Mouse (Mus musculus): ENCODE measurements around the gene Exd2. TPM values are rescaled to one million over a fixed set of nuclear protein-coding genes. Genes with fewer than 3 reads are reported as not detected.

Exd2 gene
- polyA plus RNA-seq, 1 experiment: 24.2 TPM

GRCm38 (mm10) chr12:80495691-80496090 lies 32.8 kb downstream of the Exd2 start:
- TF ChIP-seq CTCF (IDR thresholded peaks at IDR 0.05; ENCODE audit: control insufficient read depth, insufficient read depth, insufficient replicate concordance, low read depth, low read length) (no peak), POLR2A (IDR thresholded peaks at IDR 0.05; ENCODE audit: control insufficient read depth, low read depth, low read length) (no peak)
- Histone ChIP-seq H3K27ac (ENCODE audit: control insufficient read depth, insufficient read depth, low read depth, low read length) (no peak overlapping the region), H3K27me3 (ENCODE audit: control insufficient read depth, insufficient read depth, low read length) (no peaks in the 10 kb centered on the region), H3K36me3 (ENCODE audit: control insufficient read depth, insufficient read depth, low read length) (peaks cover 9% of the 10 kb centered on the region; the same call in 1 of the 2 replicates), H3K4me3 (ENCODE audit: control insufficient read depth, low read depth, low read length) (no peak overlapping the region), H3K4me1 (ENCODE audit: control insufficient read depth, insufficient read depth, low read length) (peaks cover 3% of the 10 kb centered on the region)

- Histone ChIP-seq H3K36me3 (ENCODE audit: control insufficient read depth, insufficient read depth, low read length) (peaks cover 3% of the 10 kb centered on the region; the same call in 1 of the 2 replicates), H3K27me3 (ENCODE audit: control insufficient read depth, insufficient read depth, low read length) (no peaks in the 10 kb centered on the region), H3K4me1 (ENCODE audit: control insufficient read depth, insufficient read depth, low read length) (peaks cover 3% of the 10 kb centered on the region), H3K27ac (ENCODE audit: control insufficient read depth, insufficient read depth, low read depth, low read length) (no peak overlapping the region), H3K4me3 (ENCODE audit: control insufficient read depth, low read depth, low read length) (no peak overlapping the region)
- TF ChIP-seq POLR2A (IDR thresholded peaks at IDR 0.05; ENCODE audit: control insufficient read depth, low read depth, low read length): no peak
- TF ChIP-seq CTCF (IDR thresholded peaks at IDR 0.05; ENCODE audit: control insufficient read depth, insufficient read depth, insufficient replicate concordance, low read depth, low read length): no peak
These were observed 35.5 kb downstream of the Exd2 start for GRCm38 (mm10) chr12:80498356-80498755.

GRCm38 (mm10) chr12:80500506-80500905 lies 37.6 kb downstream of the Exd2 start:
- H3K4me1 ChIP-seq (ENCODE audit: control insufficient read depth, insufficient read depth, low read length): peaks cover 3% of the 10 kb centered on the region
- no peak overlapping the region for H3K4me3 ChIP-seq (ENCODE audit: control insufficient read depth, low read depth, low read length)
- peaks cover 3% of the 10 kb centered on the region; the same call in 1 of the 2 replicates for H3K36me3 ChIP-seq (ENCODE audit: control insufficient read depth, insufficient read depth, low read length)
- no peak for TF ChIP-seq POLR2A (IDR thresholded peaks at IDR 0.05; ENCODE audit: control insufficient read depth, low read depth, low read length)
- TF ChIP-seq CTCF (IDR thresholded peaks at IDR 0.05; ENCODE audit: control insufficient read depth, insufficient read depth, insufficient replicate concordance, low read depth, low read length): no peak
- no peak overlapping the region for H3K27ac ChIP-seq (ENCODE audit: control insufficient read depth, insufficient read depth, low read depth, low read length)
- no peaks in the 10 kb centered on the region for H3K27me3 ChIP-seq (ENCODE audit: control insufficient read depth, insufficient read depth, low read length)

GRCm38 (mm10) chr12:80504718-80505117 lies 41.8 kb downstream of the Exd2 start:
- Histone ChIP-seq H3K27ac (ENCODE audit: control insufficient read depth, insufficient read depth, low read depth, low read length) (no peak overlapping the region), H3K4me3 (ENCODE audit: control insufficient read depth, low read depth, low read length) (no peak overlapping the region), H3K4me1 (ENCODE audit: control insufficient read depth, insufficient read depth, low read length) (no peaks in the 10 kb centered on the region), H3K27me3 (ENCODE audit: control insufficient read depth, insufficient read depth, low read length) (no peaks in the 10 kb centered on the region), H3K36me3 (ENCODE audit: control insufficient read depth, insufficient read depth, low read length) (no peaks in the 10 kb centered on the region)
- TF ChIP-seq CTCF (IDR thresholded peaks at IDR 0.05; ENCODE audit: control insufficient read depth, insufficient read depth, insufficient replicate concordance, low read depth, low read length) (no peak), POLR2A (IDR thresholded peaks at IDR 0.05; ENCODE audit: control insufficient read depth, low read depth, low read length) (no peak)

DNA sequence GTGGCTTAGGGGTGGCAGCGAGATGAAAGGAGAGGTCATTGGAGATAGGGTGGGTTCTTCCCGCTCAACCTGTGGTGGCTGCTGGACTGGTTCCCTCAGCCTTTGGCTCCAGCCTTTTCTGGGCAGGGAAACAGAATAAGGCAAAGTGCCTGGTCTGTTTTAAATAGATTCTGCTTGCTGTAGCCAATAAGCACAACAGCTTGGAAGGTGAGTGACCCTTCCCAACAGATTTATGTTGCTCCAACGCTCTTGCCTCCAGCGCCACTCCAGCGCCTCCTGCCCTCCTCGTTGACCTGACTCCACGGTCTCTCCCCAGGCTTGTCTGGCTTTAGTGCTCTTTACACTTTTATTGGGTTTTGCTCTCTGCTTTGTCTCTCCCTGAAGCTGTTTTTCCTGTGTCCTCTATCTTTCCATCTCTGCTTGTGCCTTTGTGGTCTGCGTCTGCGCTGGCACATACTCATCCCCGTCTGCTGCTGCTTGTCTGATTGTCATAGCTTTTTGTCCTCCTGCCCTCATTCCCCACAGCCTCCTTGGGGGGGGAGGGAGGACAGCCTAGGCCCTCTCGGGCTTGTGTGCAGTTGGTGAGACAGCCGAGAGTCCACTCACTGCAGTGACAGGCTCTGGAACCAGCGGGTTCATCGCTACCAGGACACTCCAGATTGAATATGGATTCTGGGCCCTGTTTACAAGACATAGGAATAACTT lies 44.3 kb downstream of the Exd2 start:
- no peaks in the 10 kb centered on the region for H3K4me1 ChIP-seq (ENCODE audit: control insufficient read depth, insufficient read depth, low read length)
- no peak overlapping the region for H3K27ac ChIP-seq (ENCODE audit: control insufficient read depth, insufficient read depth, low read depth, low read length)
- TF ChIP-seq POLR2A (IDR thresholded peaks at IDR 0.05; ENCODE audit: control insufficient read depth, low read depth, low read length): no peak
- H3K27me3 ChIP-seq (ENCODE audit: control insufficient read depth, insufficient read depth, low read length): no peaks in the 10 kb centered on the region
- H3K36me3 ChIP-seq (ENCODE audit: control insufficient read depth, insufficient read depth, low read length): no peaks in the 10 kb centered on the region
- H3K4me3 ChIP-seq (ENCODE audit: control insufficient read depth, low read depth, low read length): no peak overlapping the region

DNA sequence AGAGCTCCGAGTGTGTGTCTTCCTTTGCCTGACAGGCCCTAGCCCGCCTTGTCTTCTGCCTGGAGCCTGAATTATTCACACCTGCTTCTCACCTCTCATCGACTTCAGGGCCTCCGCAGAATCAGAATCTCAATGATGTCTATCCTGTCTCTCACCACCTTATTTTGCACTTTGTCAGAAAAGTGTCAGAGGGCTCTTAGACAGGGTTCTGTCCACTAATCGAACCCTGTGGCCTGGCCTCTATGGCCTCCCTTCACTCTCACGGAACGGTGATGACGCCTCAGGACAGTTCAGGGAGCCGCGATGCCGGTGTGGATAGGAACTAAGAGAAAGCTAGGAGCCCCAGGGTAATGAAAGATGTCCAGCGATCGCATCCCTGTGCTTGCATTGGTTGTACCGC lies 55.1 kb downstream of the Exd2 start, which contains the start of gene Galnt16:
Galnt16 (plus strand) TSS at position 301 of the 400 bp plus-strand sequence.
- no peak within 1 kb of the TSS for H3K27ac ChIP-seq (ENCODE audit: control insufficient read depth, insufficient read depth, low read depth, low read length)
- H3K36me3 ChIP-seq (ENCODE audit: control insufficient read depth, insufficient read depth, low read length): no peaks in the 10 kb centered on the region
- peaks cover 22% of the 10 kb centered on the region for H3K4me1 ChIP-seq (ENCODE audit: control insufficient read depth, insufficient read depth, low read length)
- TF ChIP-seq POLR2A (IDR thresholded peaks at IDR 0.05; ENCODE audit: control insufficient read depth, low read depth, low read length): no peak
- TF ChIP-seq CTCF (IDR thresholded peaks at IDR 0.05; ENCODE audit: control insufficient read depth, insufficient read depth, insufficient replicate concordance, low read depth, low read length): no peak
- H3K27me3 ChIP-seq (ENCODE audit: control insufficient read depth, insufficient read depth, low read length): no peaks in the 10 kb centered on the region
- peak within 1 kb of the TSS; percentile 61 for H3K4me3 ChIP-seq (ENCODE audit: control insufficient read depth, low read depth, low read length)

GRCm38 (mm10) chr12:80518393-80518756 lies 55.5 kb downstream of the Exd2 start:
- H3K27ac ChIP-seq (ENCODE audit: control insufficient read depth, insufficient read depth, low read depth, low read length): no peak overlapping the region
- H3K36me3 ChIP-seq (ENCODE audit: control insufficient read depth, insufficient read depth, low read length): no peaks in the 10 kb centered on the region
- H3K4me3 ChIP-seq (ENCODE audit: control insufficient read depth, low read depth, low read length): peak overlapping the region; percentile 52
- H3K4me1 ChIP-seq (ENCODE audit: control insufficient read depth, insufficient read depth, low read length): peaks cover 22% of the 10 kb centered on the region
- TF ChIP-seq POLR2A (IDR thresholded peaks at IDR 0.05; ENCODE audit: control insufficient read depth, low read depth, low read length) (no peak), CTCF (IDR thresholded peaks at IDR 0.05; ENCODE audit: control insufficient read depth, insufficient read depth, insufficient replicate concordance, low read depth, low read length) (no peak)
- H3K27me3 ChIP-seq (ENCODE audit: control insufficient read depth, insufficient read depth, low read length): no peaks in the 10 kb centered on the region

Measured in testis, adult 2 months (tissue).